Mouse (Mus musculus): ENCODE measurements around the gene 4930469K13Rik.

Gene 4930469K13Rik

GRCm38 (mm10) chr11:34079542-34080464, 18.6 kb downstream of the 4930469K13Rik start:
- DNase-seq (ENCODE audit: low read depth, low spot score) = no peak

- DNase-seq (ENCODE audit: low read depth, low spot score) = no peak
Observed at GRCm38 (mm10) chr11:34078581-34078980, 19.8 kb downstream of the 4930469K13Rik start.

GRCm38 (mm10) chr11:34077870-34078269, 20.5 kb downstream of the 4930469K13Rik start:
- no peak for DNase-seq (ENCODE audit: low read depth, low spot score)

GRCm38 (mm10) chr11:34073776-34074175, 24.6 kb downstream of the 4930469K13Rik start:
- peak; percentile 61 for DNase-seq (ENCODE audit: low read depth, low spot score)

- peak; percentile 30 for DNase-seq (ENCODE audit: low read depth, low spot score)
Observed at GRCm38 (mm10) chr11:34072309-34072708, 26.0 kb downstream of the 4930469K13Rik start.

GRCm38 (mm10) chr11:34070596-34070995, 27.8 kb downstream of the 4930469K13Rik start:
- DNase-seq (ENCODE audit: low read depth, low spot score) = no peak

GRCm38 (mm10) chr11:34063702-34064485, 34.5 kb downstream of the 4930469K13Rik start:
- DNase-seq (ENCODE audit: low read depth, low spot score) = peak; percentile 19

GRCm38 (mm10) chr11:34063257-34063656, 35.1 kb downstream of the 4930469K13Rik start:
- no peak for DNase-seq (ENCODE audit: low read depth, low spot score)

GRCm38 (mm10) chr11:34061740-34062139, 36.6 kb downstream of the 4930469K13Rik start:
- no peak for DNase-seq (ENCODE audit: low read depth, low spot score)

- DNase-seq (ENCODE audit: low read depth, low spot score) = no peak
Observed at GRCm38 (mm10) chr11:34058960-34059359, 39.4 kb downstream of the 4930469K13Rik start.

- no peak for DNase-seq (ENCODE audit: low read depth, low spot score)
Observed at GRCm38 (mm10) chr11:34058332-34058731, 40.0 kb downstream of the 4930469K13Rik start.

- DNase-seq (ENCODE audit: low read depth, low spot score) = no peak
Observed at GRCm38 (mm10) chr11:34056715-34057114, 41.6 kb downstream of the 4930469K13Rik start.

- DNase-seq (ENCODE audit: low read depth, low spot score) = peak; percentile 48
Observed at GRCm38 (mm10) chr11:34054031-34054727, 44.2 kb downstream of the 4930469K13Rik start.

GRCm38 (mm10) chr11:34053031-34053818, 45.1 kb downstream of the 4930469K13Rik start:
- no peak for DNase-seq (ENCODE audit: low read depth, low spot score)

- DNase-seq (ENCODE audit: low read depth, low spot score) = no peak
Observed at GRCm38 (mm10) chr11:34050643-34051042, 47.7 kb downstream of the 4930469K13Rik start.

- DNase-seq (ENCODE audit: low read depth, low spot score) = no peak
Observed at GRCm38 (mm10) chr11:34050063-34050462, 48.3 kb downstream of the 4930469K13Rik start.

GRCm38 (mm10) chr11:34049125-34049379, 49.3 kb downstream of the 4930469K13Rik start:
- DNase-seq (ENCODE audit: low read depth, low spot score) = no peak

- DNase-seq (ENCODE audit: low read depth, low spot score) = no peak
Observed at GRCm38 (mm10) chr11:34048375-34049124, 49.8 kb downstream of the 4930469K13Rik start.

- no peak for DNase-seq (ENCODE audit: low read depth, low spot score)
Observed at GRCm38 (mm10) chr11:34047542-34047937, 50.8 kb downstream of the 4930469K13Rik start.

GRCm38 (mm10) chr11:34046767-34047541, 51.4 kb downstream of the 4930469K13Rik start, which contains the start of gene Lcp2:
Gene Lcp2, plus strand, starts transcription at chr11:34046920.
- DNase-seq (ENCODE audit: low read depth, low spot score) = peak; percentile 41

Measured in A20 (cell line).